Mouse (Mus musculus) left cerebral cortex, adult 8-10 months (tissue): ENCODE data around the gene Pim1. TPM values are rescaled to one million over a fixed set of nuclear protein-coding genes. Genes with fewer than 3 reads are reported as not detected.
"Not testable (repeated sequence)": the region's sequence is repeated elsewhere in the genome, so short reads cannot be mapped to it uniquely, and the experiment has no call there.

Experiments
- DNase-seq, 2 experiments: peaks; one replicate each; pipeline ENCODE4 v3.0.0; 2022; ENCODE audit warnings: low spot score in 2 of 2
- total RNA-seq, 4 experiments: library from RNA; stranded (reverse); gene quantifications; 2 replicates each; pipeline ENCODE4 v1.2.4; 2022

Gene Pim1
- total RNA-seq, 4 experiments from 2014 or later: 4.3 to 6.0 (median 5.1) TPM

- DNase-seq: peak; percentile 41 to 80
These were observed 23.9 kb downstream of the Pim1 start for GRCm38 (mm10) chr17:29514435-29514834.

- not testable (repeated sequence) for DNase-seq
These were observed 28.1 kb downstream of the Pim1 start for GRCm38 (mm10) chr17:29518665-29519064.

DNA sequence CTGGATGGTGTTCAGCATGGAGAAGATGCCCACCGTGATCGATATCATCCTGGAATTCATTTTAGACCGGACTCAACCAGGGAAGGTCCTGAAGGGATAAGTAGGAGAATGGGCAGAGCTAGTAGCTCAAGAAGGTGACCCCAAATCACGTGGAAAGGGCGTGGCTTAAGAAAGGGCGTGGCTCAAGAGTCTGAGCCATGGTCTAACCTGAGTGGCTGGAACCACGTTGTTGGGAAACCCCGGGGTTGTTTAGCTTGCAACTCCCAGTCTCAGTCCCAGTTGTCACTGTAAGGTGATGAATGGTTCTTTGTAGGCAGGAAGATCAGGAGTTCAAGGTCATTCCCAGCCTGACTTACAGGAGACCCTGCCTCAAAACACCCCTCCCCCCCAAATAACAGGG is 29.2 kb downstream of the Pim1 start:
- DNase-seq: no peak

- no peak for DNase-seq
These were observed 35.1 kb downstream of the Pim1 start for GRCm38 (mm10) chr17:29525613-29526012.

GRCm38 (mm10) chr17:29528568-29529187 is 38.1 kb downstream of the Pim1 start:
- DNase-seq: no peak

DNA sequence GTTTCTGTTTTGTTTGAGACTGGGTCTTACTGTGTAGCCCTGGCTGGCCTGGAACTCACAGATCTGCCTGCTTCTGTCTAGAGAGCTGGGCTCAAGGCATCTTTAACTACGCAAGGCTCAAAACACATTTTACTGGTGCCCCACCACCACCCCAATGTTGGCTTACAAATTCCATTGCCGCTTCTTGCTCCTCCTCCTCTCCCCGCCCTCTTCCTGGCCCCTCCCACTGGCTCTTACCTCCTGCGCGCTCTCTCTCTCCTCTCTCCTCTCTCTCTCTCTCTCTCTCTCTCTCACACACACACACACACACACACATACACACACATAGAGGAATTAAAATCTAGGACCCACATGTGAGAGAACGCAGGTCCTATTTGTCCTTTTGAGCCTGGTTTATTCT is 40.0 kb downstream of the Pim1 start:
- no peak for DNase-seq

DNA sequence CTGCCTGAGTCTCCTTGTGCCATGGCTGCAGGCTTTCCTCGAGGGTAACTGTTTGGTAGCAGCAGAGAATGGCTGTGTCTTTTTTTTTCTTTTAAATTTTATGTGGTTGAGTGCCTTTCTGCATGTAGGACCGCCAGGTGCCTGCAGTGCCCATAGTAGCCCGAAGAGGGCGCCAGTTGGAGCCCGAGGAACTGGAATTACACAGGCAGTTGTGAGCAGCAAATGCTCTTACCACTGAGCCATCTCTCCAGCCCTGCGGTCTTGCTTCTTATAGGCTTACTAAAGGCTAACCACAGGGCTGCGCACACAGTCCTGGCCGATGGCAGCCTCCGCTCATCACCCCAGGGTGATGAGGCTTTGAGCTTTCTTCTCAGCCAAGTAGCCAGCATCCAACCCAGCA is 40.7 kb downstream of the Pim1 start:
- no peak for DNase-seq

- no peak for DNase-seq
These were observed 41.3 kb downstream of the Pim1 start for GRCm38 (mm10) chr17:29531757-29532384.

GRCm38 (mm10) chr17:29533866-29534265 is 43.3 kb downstream of the Pim1 start:
- no peak for DNase-seq

- DNase-seq: no peak
These were observed 49.9 kb downstream of the Pim1 start for GRCm38 (mm10) chr17:29540426-29540825.

DNA sequence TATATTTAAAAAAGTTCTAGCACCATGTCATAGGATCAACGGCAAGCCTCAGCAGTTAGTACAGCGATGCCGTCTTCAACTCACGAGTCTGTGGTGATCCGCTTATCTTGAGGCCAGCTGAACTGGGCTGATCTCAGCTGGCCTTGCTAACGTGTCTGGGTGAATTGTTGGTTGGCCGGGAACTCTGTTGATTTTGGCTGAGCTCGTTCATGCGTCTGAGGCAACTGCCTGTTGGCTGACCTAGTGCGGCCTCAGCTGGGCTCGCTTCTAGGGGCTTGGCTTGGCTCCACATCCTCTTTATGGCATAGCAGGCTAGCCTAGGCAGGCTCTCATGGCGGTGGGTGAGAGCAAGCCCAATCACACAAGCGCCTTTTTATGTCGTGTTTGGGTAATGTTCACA is 50.9 kb downstream of the Pim1 start:
- no peak for DNase-seq

GRCm38 (mm10) chr17:29542831-29543690 is 52.5 kb downstream of the Pim1 start:
- no peak for DNase-seq

GRCm38 (mm10) chr17:29544064-29544463 is 53.5 kb downstream of the Pim1 start:
- no peak for DNase-seq

- no peak for DNase-seq
These were observed 54.7 kb downstream of the Pim1 start for GRCm38 (mm10) chr17:29545241-29545640.

Other genes starting within 250 kb of the Pim1 start
- 10 to 100 TPM; 17.0 to 19.9 (median 19.5) TPM for gene Ppil1, start 226.6 kb upstream of the Pim1 start, total RNA-seq
- 100 to 1,000 TPM in 3 of 4 experiments, 10 to 100 TPM in 1; 98.1 to 131 (median 114) TPM for gene BC004004, start 222.0 kb upstream of the Pim1 start, total RNA-seq
- gene Pi16, start 173.1 kb upstream of the Pim1 start, total RNA-seq: 1 to 10 TPM; 1.2 to 1.6 (median 1.4) TPM
- gene Mtch1, start 142.8 kb upstream of the Pim1 start, total RNA-seq: 100 to 1,000 TPM; 565 to 601 (median 593) TPM
- 1 to 10 TPM; 7.5 to 7.9 (median 7.6) TPM for gene Fgd2, start 129.8 kb upstream of the Pim1 start, total RNA-seq
- gene Gm17657, start 58.9 kb downstream of the Pim1 start, total RNA-seq: not detected
- gene Tbc1d22b, start 59.0 kb downstream of the Pim1 start, total RNA-seq: 10 to 100 TPM; 35.6 to 39.5 (median 38.4) TPM
- not detected for gene Tmem217, start 61.6 kb downstream of the Pim1 start, total RNA-seq
- 10 to 100 TPM; 60.2 to 65.5 (median 62.3) TPM for gene Rnf8, start 124.0 kb downstream of the Pim1 start, total RNA-seq
- 1 to 10 TPM; 3.8 to 6.2 (median 4.8) TPM for gene Gm28043, start 124.1 kb downstream of the Pim1 start, total RNA-seq
- 100 to 1,000 TPM; 112 to 142 (median 127) TPM for gene Cmtr1, start 169.8 kb downstream of the Pim1 start, total RNA-seq
- gene Ccdc167, start 226.3 kb downstream of the Pim1 start, total RNA-seq: 10 to 100 TPM; 14.7 to 20.3 (median 17.4) TPM